Mouse (Mus musculus): Measurements from ENCODE around the gene Phactr3.

GRCm38 (mm10) chr2:178329551-178329950, 210.8 kb downstream of the Phactr3 start:
- TF ChIP-seq ZNF384 (IDR thresholded peaks at IDR 0.05; ENCODE audit: low read depth, low read length) (no peak), MAFK (IDR thresholded peaks at IDR 0.05; ENCODE audit: insufficient read depth, low read depth, low read length) (no peak), ZC3H11A (IDR thresholded peaks at IDR 0.05; ENCODE audit: borderline replicate concordance, low read depth, low read length) (no peak), CHD2 (IDR thresholded peaks at IDR 0.05; ENCODE audit: low read depth, low read length) (no peak), HCFC1 (IDR thresholded peaks at IDR 0.05; ENCODE audit: borderline replicate concordance, insufficient read depth, low read length) (no peak)

Measured in ES-E14 (cell line).